Mouse (Mus musculus) mature B cell (primary cell): ENCODE data around the gene Cyb5r3.
"Not testable (repeated sequence)": the region's sequence is repeated elsewhere in the genome, so short reads cannot be mapped to it uniquely, and the experiment has no call there.

Experiments
- in situ Hi-C: fragments of 300-500 bp; cut with MboI; formaldehyde crosslinking; loops from 2 replicates; pipeline ENCODE4 v1.14.3; 2019

Cyb5r3 gene

DNA sequence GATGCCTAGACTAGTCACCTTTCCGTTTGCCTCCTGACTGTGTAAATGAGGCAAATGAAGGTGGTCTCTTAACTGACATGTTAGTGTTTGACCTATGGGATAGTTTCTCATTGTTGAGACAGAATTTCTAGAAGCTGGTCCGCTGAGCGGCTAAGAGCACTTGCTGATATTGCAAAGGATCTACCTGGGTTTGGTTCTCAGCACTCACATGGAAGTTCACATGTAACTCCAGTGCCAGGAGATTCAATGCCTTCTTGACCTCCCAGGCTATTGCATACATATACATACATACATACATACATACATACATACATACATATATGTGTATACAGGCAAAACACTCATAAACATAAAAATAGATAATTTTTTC, 22.3 kb downstream of the Cyb5r3 start:
- in situ Hi-C loops = no loop called here

GRCm38 (mm10) chr15:83149196-83150072, 23.0 kb downstream of the Cyb5r3 start, which contains the start of gene Poldip3:
Gene Poldip3, minus strand, starts transcription at chr15:83149384.
- in situ Hi-C loops = no loop called here

DNA sequence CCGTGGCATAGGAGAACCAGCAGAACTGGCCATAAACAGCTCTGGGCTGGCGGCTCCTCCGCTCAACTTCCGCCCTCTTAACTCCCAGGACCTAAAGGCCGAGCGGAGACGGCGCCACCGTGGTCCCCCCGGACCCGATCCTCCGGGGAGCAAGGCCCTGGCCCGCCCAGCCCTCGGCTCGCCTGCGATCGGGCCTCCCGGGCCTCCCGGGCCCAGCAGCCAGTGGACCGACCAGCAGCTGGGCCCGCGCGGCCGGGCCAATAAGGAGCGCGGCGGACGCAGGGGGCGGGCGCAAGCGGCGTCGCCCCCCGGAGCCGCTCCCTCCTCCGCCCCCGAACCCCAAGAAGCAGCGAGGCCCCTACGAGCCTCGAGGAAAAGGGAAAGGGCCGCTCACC, 23.6 kb downstream of the Cyb5r3 start:
- in situ Hi-C loops = no loop called here

DNA sequence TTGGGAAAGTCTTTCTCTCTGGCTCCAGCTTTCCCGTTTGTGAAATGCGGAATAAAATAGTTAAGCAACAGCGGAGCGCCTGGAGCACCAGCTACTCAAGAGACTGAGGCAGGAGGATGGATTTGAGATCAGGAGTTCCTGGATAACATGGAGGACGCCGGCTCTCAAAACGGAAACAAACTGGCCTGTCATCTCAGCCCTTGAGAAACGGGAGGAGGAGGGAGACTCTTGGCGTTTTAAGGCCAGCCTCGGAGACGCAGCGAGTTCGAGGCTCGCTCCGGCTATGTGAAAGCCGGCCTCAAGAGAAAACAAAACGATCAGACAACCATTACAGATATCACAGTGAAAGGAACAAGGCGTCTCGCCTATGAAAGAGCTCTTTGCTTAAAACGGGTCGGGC, 24.0 kb downstream of the Cyb5r3 start:
- in situ Hi-C loops = no loop called here

DNA sequence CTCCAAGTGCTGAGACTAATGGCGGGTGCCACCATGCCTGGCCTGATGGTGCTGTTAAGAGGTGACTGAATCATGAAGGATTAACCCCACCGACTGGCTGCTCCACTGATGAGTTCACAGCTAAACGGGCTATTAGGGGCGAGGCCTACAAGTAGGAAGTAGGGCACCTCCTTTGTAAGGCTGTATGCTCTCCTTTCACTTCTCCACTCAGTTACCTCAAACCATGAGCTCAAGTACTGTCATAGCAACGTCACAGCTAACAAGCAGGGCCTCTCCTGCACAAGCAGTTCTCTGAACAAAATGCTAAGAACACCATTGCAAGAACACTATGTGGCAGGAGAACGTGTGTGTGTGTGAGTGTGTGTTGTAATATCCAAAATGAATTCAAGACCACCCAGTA, 26.9 kb downstream of the Cyb5r3 start:
- in situ Hi-C loops = no loop called here

DNA sequence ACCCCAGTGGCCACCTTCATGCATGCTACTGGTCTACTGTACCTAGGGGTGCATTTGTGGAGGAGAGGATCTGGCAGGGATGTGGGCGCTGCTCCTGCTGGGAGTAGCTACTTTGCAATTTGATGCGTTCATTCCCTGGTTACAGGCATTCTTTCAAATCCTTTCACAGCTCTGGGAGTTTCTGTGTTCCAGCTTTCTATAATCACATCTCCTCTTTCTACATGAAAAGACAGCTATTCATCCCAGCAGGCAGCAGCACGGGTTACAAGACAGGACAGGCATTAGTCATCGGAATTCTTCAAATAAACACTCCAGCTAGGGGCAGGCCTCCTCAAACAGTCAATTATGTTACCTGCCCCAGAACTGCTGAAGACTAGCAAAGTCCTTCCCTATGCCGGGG, 29.5 kb downstream of the Cyb5r3 start:
- in situ Hi-C loops = no loop called here

DNA sequence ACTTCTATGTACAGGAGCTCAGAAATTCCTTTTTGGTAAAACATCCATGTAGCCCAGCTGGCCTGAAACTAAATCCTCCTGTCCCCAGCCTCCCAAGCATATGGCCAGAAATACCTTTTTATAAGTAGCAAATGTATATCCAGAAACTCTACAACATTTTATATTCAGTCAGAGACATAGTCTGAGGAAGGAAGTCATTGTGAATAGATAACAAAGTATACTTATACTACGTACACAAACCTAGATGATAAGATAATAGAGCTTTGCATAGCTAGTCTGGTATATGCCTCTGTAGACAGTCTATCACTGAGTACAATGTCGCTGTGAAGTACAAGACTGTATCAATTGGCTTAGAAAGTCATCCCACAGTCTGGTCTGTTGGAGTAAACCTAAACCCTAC, 36.7 kb downstream of the Cyb5r3 start:
- in situ Hi-C loops = no loop called here

DNA sequence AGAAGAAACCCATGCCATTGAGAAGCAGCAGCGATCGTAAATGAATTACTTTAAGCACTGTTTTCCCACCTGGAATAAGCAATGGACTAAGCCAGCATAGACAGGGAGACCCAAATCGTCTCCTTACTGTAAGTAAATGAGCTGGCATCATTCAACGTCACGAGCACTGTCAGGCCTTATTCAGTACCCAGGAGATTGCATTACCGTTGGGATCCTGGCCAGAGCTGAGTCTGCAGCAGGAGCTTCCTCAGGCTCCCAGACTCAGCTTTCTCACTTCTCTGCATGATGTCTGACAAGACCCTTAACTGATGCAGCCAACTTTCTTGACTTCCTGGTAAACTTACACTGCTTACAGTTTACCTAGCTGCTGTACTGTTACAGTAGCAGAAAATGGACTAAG, 37.7 kb downstream of the Cyb5r3 start:
- in situ Hi-C loops = no loop called here

DNA sequence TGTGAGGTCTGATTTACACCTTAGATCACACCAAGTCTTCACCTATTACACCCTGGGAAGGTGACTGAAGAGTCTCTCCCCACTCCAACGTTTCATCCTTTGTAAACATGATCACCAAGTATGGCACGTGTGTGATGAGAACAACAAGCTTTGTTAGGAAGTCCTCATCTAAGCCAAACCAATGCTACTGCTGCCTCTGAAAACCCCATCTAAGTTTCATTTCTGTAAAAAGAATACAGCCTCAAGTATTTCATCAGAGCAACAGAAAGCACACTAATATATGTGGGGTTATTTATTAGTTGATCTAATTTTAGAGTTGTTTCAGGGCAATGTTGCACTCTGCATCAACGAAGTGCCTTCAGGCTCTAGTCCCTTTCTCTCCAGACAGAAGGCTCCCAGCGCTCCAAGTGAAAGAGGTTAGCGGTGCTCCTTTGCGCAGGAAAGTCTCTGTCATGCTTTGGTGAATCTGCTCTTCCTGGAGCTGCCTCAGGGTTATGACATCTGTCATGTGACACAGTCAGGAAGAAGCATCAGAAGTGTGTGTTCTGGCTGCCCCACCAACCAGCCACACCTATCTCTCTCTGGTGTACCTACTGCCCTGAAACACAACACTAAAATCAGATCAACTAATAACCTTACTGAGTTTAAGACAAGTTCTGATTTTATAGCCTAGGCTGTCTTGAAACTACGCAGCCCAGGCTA, 42.7 kb downstream of the Cyb5r3 start:
- in situ Hi-C loops = no loop called here

GRCm38 (mm10) chr15:83127037-83127436, 45.4 kb downstream of the Cyb5r3 start:
- in situ Hi-C loops = not testable (repeated sequence)

- in situ Hi-C loops = no loop called here
Observed at GRCm38 (mm10) chr15:83126582-83126981, 45.8 kb downstream of the Cyb5r3 start.

DNA sequence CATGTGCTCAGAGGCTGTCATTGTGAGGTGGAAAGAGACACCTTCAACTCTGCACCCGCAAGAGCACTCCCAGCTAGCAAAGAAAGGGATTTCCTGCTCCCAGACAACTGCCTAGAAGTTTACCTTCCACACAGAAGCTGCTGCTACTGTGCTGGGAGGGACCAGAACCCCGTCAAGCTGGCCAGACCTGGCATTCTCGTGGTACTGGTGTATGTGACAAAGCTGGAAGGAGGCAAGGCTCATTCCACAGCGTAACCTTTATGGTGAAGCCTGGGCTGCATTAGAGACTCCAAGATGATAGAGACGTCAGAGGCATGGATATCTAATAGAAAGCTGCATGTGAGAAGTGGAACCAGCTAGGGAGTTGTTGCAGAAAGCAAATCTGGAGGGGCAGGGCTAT, 47.8 kb downstream of the Cyb5r3 start:
- in situ Hi-C loops = no loop called here

- in situ Hi-C loops = no loop called here
Observed at GRCm38 (mm10) chr15:83122566-83123145, 49.7 kb downstream of the Cyb5r3 start, which contains the start of gene Rrp7a. Gene Rrp7a, minus strand, starts transcription at chr15:83122801.

DNA sequence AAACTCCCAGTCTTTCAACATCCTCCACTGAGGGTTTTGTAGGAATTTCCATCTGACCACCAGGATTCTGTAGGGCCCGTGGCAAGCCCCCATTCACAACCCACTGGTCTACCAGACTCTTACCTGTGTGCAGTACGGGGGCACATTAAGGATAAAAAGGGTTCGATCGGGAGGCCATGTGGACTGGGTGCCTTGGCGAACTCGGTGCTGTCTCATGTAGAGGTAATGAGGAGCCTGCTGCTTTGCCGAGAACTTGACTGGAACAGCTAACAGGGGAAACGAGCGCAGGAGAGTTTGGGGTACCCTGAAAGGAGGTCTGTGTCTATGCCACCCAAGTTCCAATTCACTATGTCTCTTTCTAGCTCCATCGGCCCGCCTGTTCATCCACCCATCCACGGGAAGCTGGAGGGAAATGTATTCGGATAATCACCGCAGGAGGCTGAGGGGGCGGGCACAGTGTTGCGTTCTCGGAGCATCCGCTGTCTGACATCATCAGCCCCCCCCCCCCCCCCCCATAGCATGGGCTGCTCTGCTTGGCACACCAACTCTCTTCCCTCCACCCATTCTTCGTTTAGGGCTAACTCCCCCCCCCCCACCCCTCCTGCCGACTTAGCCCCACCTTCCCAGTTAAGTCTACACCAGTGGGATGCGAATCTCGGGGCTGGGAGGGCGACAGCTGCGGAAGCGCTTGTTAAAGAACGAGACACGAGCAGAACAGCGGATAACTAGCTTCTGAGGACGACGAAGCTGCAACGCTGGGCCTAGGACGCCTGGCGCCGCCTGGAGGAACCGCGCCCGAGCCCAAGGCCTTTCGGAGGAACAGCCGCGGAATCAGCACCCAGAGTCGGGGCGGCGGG, 50.5 kb downstream of the Cyb5r3 start:
- in situ Hi-C loops = no loop called here

DNA sequence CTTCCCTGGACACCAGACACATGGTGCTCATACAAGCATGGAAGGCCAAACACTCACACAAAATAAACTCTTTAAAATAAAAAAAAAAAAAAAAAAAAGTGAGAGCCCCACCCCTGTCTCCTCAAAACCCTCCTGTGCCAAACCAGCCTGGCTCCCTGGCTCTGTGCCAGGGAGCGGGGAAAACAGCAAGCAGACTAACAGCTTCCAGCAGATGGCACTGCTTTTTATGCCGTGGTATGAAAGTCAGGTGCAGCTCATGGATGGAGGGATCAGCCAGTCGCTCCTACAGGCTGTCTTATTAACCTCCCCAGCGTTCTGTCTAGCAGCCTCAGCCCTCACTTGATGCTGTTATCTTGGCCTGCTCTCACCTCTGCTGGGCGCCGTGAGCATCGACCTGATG, 54.0 kb downstream of the Cyb5r3 start:
- in situ Hi-C loops = no loop called here

DNA sequence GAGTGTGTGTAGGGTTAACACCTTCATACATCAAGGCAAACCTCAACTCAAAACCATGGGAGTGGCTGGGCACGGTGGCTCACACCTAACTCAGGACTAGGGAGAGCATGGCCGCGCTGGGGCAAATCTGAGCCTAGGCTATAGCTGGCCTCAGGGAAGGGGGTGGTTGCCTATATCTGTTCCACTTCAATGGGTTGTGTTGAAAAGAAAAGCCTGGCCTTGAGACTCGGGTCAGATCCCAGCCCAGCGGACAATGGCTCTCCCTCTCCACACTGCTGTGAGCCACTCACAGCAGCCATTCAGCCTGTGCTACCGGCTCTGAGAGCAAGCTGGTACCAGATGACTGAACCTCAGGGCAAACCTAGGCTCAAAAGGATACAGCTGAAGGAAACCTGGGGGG, 57.3 kb downstream of the Cyb5r3 start:
- in situ Hi-C loops = no loop called here

DNA sequence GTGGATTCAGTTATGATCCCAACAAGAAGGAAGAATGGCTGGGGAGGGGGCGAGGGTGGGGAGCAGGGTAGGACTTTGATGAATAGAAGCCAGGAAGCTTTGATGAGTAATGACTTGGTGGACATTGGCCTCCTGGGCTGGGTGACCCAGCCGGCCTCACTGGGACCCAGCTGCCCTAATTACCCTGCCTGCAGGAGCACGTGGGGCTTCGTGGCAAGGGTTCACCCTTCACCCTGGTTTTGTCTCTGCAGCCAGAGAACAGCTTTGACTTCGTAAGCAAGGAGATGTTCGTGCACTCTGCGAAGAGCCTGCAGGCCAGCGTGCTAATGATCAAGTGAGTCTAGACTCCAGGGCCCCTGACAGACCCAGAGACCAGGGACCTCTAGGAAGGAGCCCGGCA, 58.3 kb downstream of the Cyb5r3 start:
- in situ Hi-C loops = no loop called here

- in situ Hi-C loops = no loop called here
Observed at GRCm38 (mm10) chr15:83112898-83113297, 59.5 kb downstream of the Cyb5r3 start.

DNA sequence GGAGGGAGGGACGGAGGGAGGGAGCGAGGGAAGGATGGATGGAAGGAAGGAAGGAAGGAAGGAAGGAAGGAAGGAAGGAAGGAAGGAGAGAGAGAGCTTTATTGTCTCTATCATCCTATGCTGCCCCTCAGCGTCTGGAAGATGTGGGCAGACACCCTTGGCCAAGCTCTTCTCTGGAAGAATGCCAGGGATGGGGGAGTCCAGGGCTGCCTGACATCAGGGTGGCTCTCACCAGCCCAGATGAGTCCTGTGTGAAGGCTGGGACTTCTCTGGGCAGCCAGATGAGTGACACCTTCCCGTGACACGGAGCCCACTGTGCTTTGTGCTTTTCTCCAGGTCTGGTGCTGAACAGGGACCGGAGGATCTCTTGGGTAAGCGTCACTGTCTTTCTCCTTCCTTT, 60.5 kb downstream of the Cyb5r3 start:
- in situ Hi-C loops = no loop called here

- in situ Hi-C loops = no loop called here
Observed at GRCm38 (mm10) chr15:83111290-83111689, 61.1 kb downstream of the Cyb5r3 start.

- in situ Hi-C loops = no loop called here
Observed at GRCm38 (mm10) chr15:83107814-83108213, 64.6 kb downstream of the Cyb5r3 start.

DNA sequence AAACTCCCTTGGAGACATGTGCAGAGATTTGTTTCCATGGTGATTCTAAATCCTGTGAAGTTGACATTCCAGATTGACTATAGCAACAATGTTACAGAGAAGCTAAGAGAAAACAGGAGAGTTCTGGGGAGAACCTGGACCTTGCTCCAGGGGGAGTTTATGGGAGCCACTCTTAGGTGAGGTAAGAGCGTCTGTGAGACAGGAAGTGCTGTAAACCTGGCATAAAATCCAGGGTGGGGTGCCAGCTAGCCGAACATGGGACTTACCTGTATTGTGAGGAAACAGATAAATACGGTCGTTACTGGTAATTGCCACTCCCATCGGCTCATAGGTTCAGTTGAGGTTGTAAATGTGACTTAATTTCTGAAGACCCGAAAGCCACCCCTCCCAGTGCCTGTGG, 66.0 kb downstream of the Cyb5r3 start:
- in situ Hi-C loops = no loop called here
